Mouse (Mus musculus) neural tube, embryonic 12.5 days (tissue): ENCODE results near the gene Plekhd1. TPM values are rescaled to one million over a fixed set of nuclear protein-coding genes. Genes with fewer than 3 reads are reported as not detected.

Experiments used
- ATAC-seq: fragments of 200-750 bp; cut with Nextera tagmentation; 2 replicates; pipeline ENCODE4 v1.8.0; 2017; ENCODE audit warnings: low read depth, mild to moderate bottlenecking, moderate TSS enrichment, moderate library complexity; ENCODE audit not compliant: low FRiP score
- H3K27ac ChIP-seq: fragments of 300-500 bp; sonication (generic); 2 replicates; pipeline ENCODE4 v1.5.1; 2016
- H3K27me3 ChIP-seq: fragments of 300-500 bp; sonication (generic); replicated peaks from 2 replicates; pipeline ENCODE4 v1.6.1; 2016; ENCODE audit warnings: mild to moderate bottlenecking
- H3K36me3 ChIP-seq: fragments of 300-500 bp; sonication (generic); 2 replicates; pipeline ENCODE4 v1.6.1; 2016; ENCODE audit warnings: mild to moderate bottlenecking
- H3K4me1 ChIP-seq: fragments of 300-500 bp; sonication (generic); 2 replicates; pipeline ENCODE4 v1.6.1; 2016
- H3K4me2 ChIP-seq: fragments of 300-500 bp; sonication (generic); replicated peaks from 2 replicates; pipeline ENCODE4 v1.6.1; 2016; ENCODE audit warnings: mild to moderate bottlenecking
- H3K4me3 ChIP-seq: fragments of 300-500 bp; sonication (generic); 2 replicates; pipeline ENCODE4 v1.5.1; 2016
- H3K9ac ChIP-seq: fragments of 300-500 bp; sonication (generic); 2 replicates; pipeline ENCODE4 v1.6.1; 2016; ENCODE audit warnings: mild to moderate bottlenecking
- H3K9me3 ChIP-seq: fragments of 300-500 bp; sonication (generic); 2 replicates; pipeline ENCODE4 v1.6.1; 2016; ENCODE audit warnings: mild to moderate bottlenecking
- WGBS: fragments of 180-500 bp; shearing (Covaris S2); methylation state at CpG from one replicate; pipeline ENCODE4 v1.1.7; 2016; 5-methylcytosine and 5-hydroxymethylcytosine counted together
- polyA plus RNA-seq: library from polyadenylated mRNA; unstranded; fragments of >200 nt; fragmentation: Nextera tagmentation; extraction: Ambion mirVana; gene quantifications from 2 replicates; pipeline ENCODE4 v1.2.1, GENCODE M21; 2016

Gene Plekhd1
- polyA plus RNA-seq, result 4.3 and 5.6 TPM in 2 replicates

GRCm38 (mm10) chr12:80692269-80692972 is at the start of gene Plekhd1:
Gene Plekhd1, plus strand, starts transcription at chr12:80692591.
- Histone ChIP-seq H3K36me3 (no peaks in the 10 kb centered on the region), H3K27ac (no peak within 1 kb of the TSS), H3K9me3 (no peaks in the 10 kb centered on the region), H3K4me3 (peak within 1 kb of the TSS; percentile 37), H3K9ac (peak within 1 kb of the TSS; percentile 44), H3K27me3 (peaks cover 52% of the 10 kb centered on the region), H3K4me1 (peaks cover 13% of the 10 kb centered on the region), H3K4me2 (peak within 1 kb of the TSS; percentile 66)
- 1% methylated on average over 48 of the region's 52 CpGs for WGBS
- no peak for ATAC-seq

GRCm38 (mm10) chr12:80642725-80643692 is 49.4 kb upstream of the Plekhd1 start:
- no peaks in the 10 kb centered on the region for H3K9me3 ChIP-seq
- peak overlapping the region; percentile 94 for H3K9ac ChIP-seq
- peaks cover 31% of the 10 kb centered on the region for H3K36me3 ChIP-seq
- 2% methylated on average over 48 of the region's 48 CpGs for WGBS
- H3K4me1 ChIP-seq, result peaks cover 28% of the 10 kb centered on the region
- peak overlapping the region; percentile 85 for H3K4me3 ChIP-seq
- peak overlapping the region; percentile 81 for H3K27ac ChIP-seq
- ATAC-seq, result peak; percentile 82
- H3K27me3 ChIP-seq, result no peaks in the 10 kb centered on the region
- peak overlapping the region; percentile 87 for H3K4me2 ChIP-seq

- Histone ChIP-seq H3K9ac (peak within 1 kb of the TSS; percentile 94), H3K4me1 (peaks cover 28% of the 10 kb centered on the region), H3K36me3 (peaks cover 22% of the 10 kb centered on the region), H3K27ac (peak within 1 kb of the TSS; percentile 81), H3K4me2 (peak within 1 kb of the TSS; percentile 87), H3K4me3 (peak within 1 kb of the TSS; percentile 85), H3K9me3 (no peaks in the 10 kb centered on the region), H3K27me3 (no peaks in the 10 kb centered on the region)
- peak; percentile 98 for ATAC-seq
- under 1% methylated on average over 50 of the region's 50 CpGs for WGBS
Measured at GRCm38 (mm10) chr12:80643693-80644505, 48.5 kb upstream of the Plekhd1 start, which contains the start of the genes Slc39a9 and Erh. Gene Slc39a9, plus strand, starts transcription at chr12:80643883. Gene Erh, minus strand, starts transcription at chr12:80644341.

- Histone ChIP-seq H3K4me3 (peak overlapping the region; percentile 85), H3K27me3 (no peaks in the 10 kb centered on the region), H3K9ac (peak overlapping the region; percentile 73), H3K27ac (no peak overlapping the region), H3K9me3 (no peaks in the 10 kb centered on the region), H3K36me3 (peaks cover 19% of the 10 kb centered on the region), H3K4me1 (peaks cover 28% of the 10 kb centered on the region), H3K4me2 (peak overlapping the region; percentile 87)
- 0 out of 2 replicates have a peak, but pooled peaks have one; percentile 1 for ATAC-seq
- 8% methylated on average over 18 of the region's 18 CpGs for WGBS
Measured at GRCm38 (mm10) chr12:80644506-80644868, 47.9 kb upstream of the Plekhd1 start.

- H3K4me3 ChIP-seq, result no peak overlapping the region
Measured at GRCm38 (mm10) chr12:80646377-80646776, 46.0 kb upstream of the Plekhd1 start.

GRCm38 (mm10) chr12:80653951-80654658 is 38.3 kb upstream of the Plekhd1 start:
- no peak overlapping the region for H3K27ac ChIP-seq
- no peak overlapping the region for H3K9ac ChIP-seq
- 93% methylated on average over 7 of the region's 7 CpGs for WGBS
- H3K27me3 ChIP-seq, result no peaks in the 10 kb centered on the region
- H3K4me2 ChIP-seq, result no peak overlapping the region
- no peak overlapping the region for H3K4me3 ChIP-seq
- H3K36me3 ChIP-seq, result peaks cover 4% of the 10 kb centered on the region; the same call in 1 of the 2 replicates
- H3K9me3 ChIP-seq, result no peaks in the 10 kb centered on the region
- H3K4me1 ChIP-seq, result no peaks in the 10 kb centered on the region
- no peak for ATAC-seq

More at GRCm38 (mm10) chr12:80646377-80646776, 46.0 kb upstream of the Plekhd1 start:
- Histone ChIP-seq H3K36me3 (peaks cover 5% of the 10 kb centered on the region; the same call in 1 of the 2 replicates), H3K9me3 (no peaks in the 10 kb centered on the region), H3K9ac (0 out of 2 replicates have a peak overlapping the region, but pooled peaks have one; percentile 18), H3K4me2 (peak overlapping the region; percentile 87), H3K27me3 (no peaks in the 10 kb centered on the region), H3K4me1 (peaks cover 28% of the 10 kb centered on the region), H3K27ac (no peak overlapping the region)
- 95% methylated on average over 3 of the region's 3 CpGs for WGBS
- no peak for ATAC-seq

- Histone ChIP-seq H3K9ac (no peak overlapping the region), H3K27ac (no peak overlapping the region), H3K4me3 (no peak overlapping the region), H3K27me3 (no peaks in the 10 kb centered on the region), H3K4me1 (no peaks in the 10 kb centered on the region), H3K4me2 (no peak overlapping the region), H3K9me3 (no peaks in the 10 kb centered on the region), H3K36me3 (0 out of 2 replicates have a peak, but pooled peaks cover 3% of the 10 kb centered on the region)
- WGBS, result 91% methylated on average over 3 of the region's 3 CpGs
- no peak for ATAC-seq
Measured at GRCm38 (mm10) chr12:80654659-80655025, 37.7 kb upstream of the Plekhd1 start.

- Histone ChIP-seq H3K4me1 (no peaks in the 10 kb centered on the region), H3K9me3 (no peaks in the 10 kb centered on the region), H3K4me2 (no peak overlapping the region), H3K4me3 (no peak overlapping the region), H3K27me3 (no peaks in the 10 kb centered on the region), H3K27ac (no peak overlapping the region), H3K9ac (no peak overlapping the region), H3K36me3 (0 out of 2 replicates have a peak, but pooled peaks cover 11% of the 10 kb centered on the region)
- WGBS, result 92% methylated on average over 6 of the region's 6 CpGs
- ATAC-seq, result no peak
Measured at GRCm38 (mm10) chr12:80658661-80659060, 33.7 kb upstream of the Plekhd1 start.

- H3K36me3 ChIP-seq, result peaks cover 20% of the 10 kb centered on the region
- H3K4me2 ChIP-seq, result no peak overlapping the region
- H3K27ac ChIP-seq, result no peak overlapping the region
- no peaks in the 10 kb centered on the region for H3K4me1 ChIP-seq
- H3K9me3 ChIP-seq, result no peaks in the 10 kb centered on the region
- no peaks in the 10 kb centered on the region for H3K27me3 ChIP-seq
- no peak overlapping the region for H3K9ac ChIP-seq
- no peak overlapping the region for H3K4me3 ChIP-seq
- 95% methylated on average over 10 of the region's 10 CpGs for WGBS
- ATAC-seq, result no peak
Measured at GRCm38 (mm10) chr12:80662322-80662721, 30.1 kb upstream of the Plekhd1 start.

- Histone ChIP-seq H3K9ac (no peak overlapping the region), H3K4me3 (no peak overlapping the region), H3K9me3 (no peaks in the 10 kb centered on the region), H3K4me2 (no peak overlapping the region), H3K36me3 (peaks cover 27% of the 10 kb centered on the region), H3K27ac (no peak overlapping the region), H3K4me1 (no peaks in the 10 kb centered on the region), H3K27me3 (no peaks in the 10 kb centered on the region)
- ATAC-seq, result no peak
- WGBS, result 85% methylated on average over 2 of the region's 2 CpGs
Measured at GRCm38 (mm10) chr12:80663935-80664334, 28.5 kb upstream of the Plekhd1 start.

- H3K27me3 ChIP-seq, result no peaks in the 10 kb centered on the region
- peaks cover 25% of the 10 kb centered on the region for H3K36me3 ChIP-seq
- 94% methylated on average over 2 of the region's 2 CpGs for WGBS
Measured at GRCm38 (mm10) chr12:80668391-80668790, 24.0 kb upstream of the Plekhd1 start.

More at GRCm38 (mm10) chr12:80668391-80668790, 24.0 kb upstream of the Plekhd1 start:
- H3K27ac ChIP-seq, result no peak overlapping the region
- no peak overlapping the region for H3K4me3 ChIP-seq
- no peak overlapping the region for H3K4me2 ChIP-seq
- H3K9me3 ChIP-seq, result no peaks in the 10 kb centered on the region
- ATAC-seq, result no peak
- no peaks in the 10 kb centered on the region for H3K4me1 ChIP-seq
- H3K9ac ChIP-seq, result no peak overlapping the region
